Mouse (Mus musculus) CH12.LX (cell line): ENCODE results near the gene Cnpy3. TPM values are rescaled to one million over a fixed set of nuclear protein-coding genes. Genes with fewer than 3 reads are reported as not detected.

ENCODE experiments used
- DNase-seq: peaks from one replicate; pipeline ENCODE4 v3.0.0-alpha.2; 2013; ENCODE audit errors: extremely low read depth
- H3K27ac ChIP-seq: 2 replicates; pipeline ENCODE4 v1.5.1; 2012; ENCODE audit warnings: low read depth, mild to moderate bottlenecking, control low read depth, moderate library complexity; ENCODE audit not compliant: insufficient read depth
- H3K27me3 ChIP-seq: replicated peaks from 2 replicates; pipeline ENCODE3; 2012; ENCODE audit warnings: inconsistent platforms
- H3K36me3 ChIP-seq, 2 experiments: replicated peaks in 1 of 2; 2 replicates each; pipeline versions ENCODE3 to v1.6.1; 2012; ENCODE audit warnings: inconsistent platforms in 1 of 2, low read length in 1 of 2, mild to moderate bottlenecking in 1 of 2, mixed read lengths in 1 of 2, moderate library complexity in 1 of 2; ENCODE audit not compliant: control insufficient read depth in 1 of 2, insufficient read depth in 1 of 2
- H3K4me1 ChIP-seq, 2 experiments: 2 replicates each; pipeline ENCODE4 v1.6.1; 2012; ENCODE audit warnings: inconsistent platforms in 1 of 2, moderate library complexity in 1 of 2; ENCODE audit not compliant: insufficient read depth in 2 of 2, control insufficient read depth in 1 of 2
- H3K4me2 ChIP-seq: 2 replicates; pipeline ENCODE4 v1.6.1; 2012; ENCODE audit warnings: low read depth, mild to moderate bottlenecking, control low read depth; ENCODE audit not compliant: poor library complexity, insufficient read depth, severe bottlenecking
- H3K4me3 ChIP-seq, 3 experiments: fragments of 150-350 bp in 1 of 3; sonication (generic) in 1 of 3; replicated peaks in 1 of 3; 2 replicates each; pipeline versions ENCODE3 to v1.5.1; 2011 to 2012; ENCODE audit warnings: low read depth in 2 of 3, low read length in 2 of 3, mild to moderate bottlenecking in 2 of 3, moderate library complexity in 2 of 3, control low read depth in 1 of 3, improper control_type of control experiment in 1 of 3, inconsistent platforms in 1 of 3, mixed read lengths in 1 of 3; ENCODE audit not compliant: poor library complexity in 1 of 3
- H3K79me2 ChIP-seq: replicated peaks from 2 replicates; pipeline ENCODE4 v1.6.1; 2012; ENCODE audit warnings: mild to moderate bottlenecking, moderate library complexity; ENCODE audit not compliant: control insufficient read depth, poor library complexity, insufficient read depth, severe bottlenecking; ENCODE audit errors: extremely low read depth
- H3K9ac ChIP-seq: 2 replicates; pipeline ENCODE4 v1.6.1; 2012; ENCODE audit warnings: low read depth, mild to moderate bottlenecking, control low read depth, moderate library complexity; ENCODE audit not compliant: insufficient read depth
- H3K9me3 ChIP-seq: replicated peaks from 2 replicates; pipeline ENCODE3; 2012; ENCODE audit warnings: low read length, inconsistent platforms, mixed read lengths
- BHLHE40 ChIP-seq: IDR thresholded peaks from 2 replicates; pipeline ENCODE4 v1.6.1; 2011; ENCODE audit warnings: mild to moderate bottlenecking, low read depth, low read length, improper control_type of control experiment
- CHD1 ChIP-seq: IDR thresholded peaks from 2 replicates; pipeline ENCODE4 v1.6.1; 2012; ENCODE audit warnings: low read depth, low read length, improper control_type of control experiment, inconsistent platforms
- CHD2 ChIP-seq: IDR thresholded peaks from 2 replicates; pipeline ENCODE4 v1.6.1; 2011; ENCODE audit warnings: low read length, improper control_type of control experiment
- E2F4 ChIP-seq: IDR thresholded peaks from 2 replicates; pipeline ENCODE4 v1.6.1; 2011; ENCODE audit warnings: low read depth, low read length, improper control_type of control experiment; ENCODE audit not compliant: insufficient replicate concordance
- HCFC1 ChIP-seq: IDR thresholded peaks from 2 replicates; pipeline ENCODE4 v1.6.1; 2012; ENCODE audit warnings: low read depth, mild to moderate bottlenecking, inconsistent platforms, low read length, improper control_type of control experiment
- IRF4 ChIP-seq: IDR thresholded peaks from 2 replicates; pipeline ENCODE4 v1.6.1; 2014; ENCODE audit warnings: low read depth, mild to moderate bottlenecking, inconsistent platforms, low read length, improper control_type of control experiment
- JUND ChIP-seq: conservative IDR thresholded peaks from 2 replicates; pipeline ENCODE4 v1.6.1; 2011; ENCODE audit warnings: low read depth, low read length, improper control_type of control experiment
- KAT2A ChIP-seq: IDR thresholded peaks from 2 replicates; pipeline ENCODE4 v1.6.1; 2012; ENCODE audit warnings: low read length, improper control_type of control experiment, inconsistent platforms; ENCODE audit not compliant: insufficient replicate concordance
- MEF2A ChIP-seq: IDR thresholded peaks from 2 replicates; pipeline ENCODE4 v1.6.1; 2014; ENCODE audit warnings: low read depth, mild to moderate bottlenecking, inconsistent platforms, low read length, improper control_type of control experiment, borderline replicate concordance
- MXI1 ChIP-seq: IDR thresholded peaks from 2 replicates; pipeline ENCODE4 v1.6.1; 2011; ENCODE audit warnings: mild to moderate bottlenecking, low read depth, low read length, improper control_type of control experiment
- NELFE ChIP-seq: IDR thresholded peaks from 2 replicates; pipeline ENCODE4 v1.6.1; 2011; ENCODE audit warnings: low read depth, low read length, improper control_type of control experiment
- PAX5 ChIP-seq: IDR thresholded peaks from 2 replicates; pipeline ENCODE4 v1.6.1; 2012; ENCODE audit warnings: low read length, inconsistent platforms, mixed read lengths
- RAD21 ChIP-seq: IDR thresholded peaks from 2 replicates; pipeline ENCODE4 v1.6.1; 2011; ENCODE audit warnings: low read depth, mild to moderate bottlenecking, low read length, improper control_type of control experiment, moderate library complexity
- RCOR1 ChIP-seq: conservative IDR thresholded peaks from 2 replicates; pipeline ENCODE4 v1.6.1; 2012; ENCODE audit warnings: low read depth, mild to moderate bottlenecking, inconsistent platforms, low read length, improper control_type of control experiment
- SMC3 ChIP-seq: IDR thresholded peaks from 2 replicates; pipeline ENCODE4 v1.6.1; 2011; ENCODE audit warnings: low read depth, low read length, improper control_type of control experiment
- TCF12 ChIP-seq: IDR thresholded peaks from 2 replicates; pipeline ENCODE4 v1.6.1; 2014; ENCODE audit warnings: low read depth, mild to moderate bottlenecking, inconsistent platforms, low read length, improper control_type of control experiment
- USF1 ChIP-seq: IDR thresholded peaks from 2 replicates; pipeline ENCODE4 v1.6.1; 2014; ENCODE audit warnings: low read depth, mild to moderate bottlenecking, inconsistent platforms, low read length, improper control_type of control experiment
- ZC3H11A ChIP-seq: IDR thresholded peaks from 2 replicates; pipeline ENCODE4 v1.6.1; 2012; ENCODE audit warnings: low read depth, mild to moderate bottlenecking, inconsistent platforms, low read length, improper control_type of control experiment
- ZNF384 ChIP-seq: IDR thresholded peaks from 2 replicates; pipeline ENCODE4 v1.6.1; 2012; ENCODE audit warnings: low read depth, low read length, improper control_type of control experiment, inconsistent platforms
- dilution Hi-C: fragments of 300-500 bp; cut with MboI; formaldehyde crosslinking; loops from 2 replicates; pipeline ENCODE4 v1.14.3; 2020; ENCODE audit warnings: low sequenced_read_pairs; ENCODE audit not compliant: extremely low pct_unique_long_range_greater_than_20kb, extremely low pct_ligation_motif_present
- in situ Hi-C: fragments of 300-500 bp; cut with MboI; formaldehyde crosslinking; loops from 3 replicates; pipeline ENCODE4 v1.14.3; 2019; ENCODE audit warnings: low sequenced_read_pairs, low pct_ligation_motif_present, low pct_unique_long_range_greater_than_20kb, mixed read lengths
- polyA plus RNA-seq: library from polyadenylated mRNA; unstranded; fragments of >175 nt; gene quantifications from 2 replicates; pipeline ENCODE4 v1.2.1, GENCODE M21; 2012; ENCODE audit warnings: low read depth; ENCODE audit not compliant: insufficient read length
- total RNA-seq, 2 experiments: library from RNA; depleted of rRNA; stranded (reverse); fragments of 300-350 nt in 1 of 2; fragments of >200 nt in 1 of 2; gene quantifications; 2 replicates each; pipeline ENCODE4 v1.2.3; 2012 to 2014

Gene Cnpy3
- total and polyA plus RNA-seq, 3 experiments, result 78.6 to 102 (median 94.8) TPM

DNA sequence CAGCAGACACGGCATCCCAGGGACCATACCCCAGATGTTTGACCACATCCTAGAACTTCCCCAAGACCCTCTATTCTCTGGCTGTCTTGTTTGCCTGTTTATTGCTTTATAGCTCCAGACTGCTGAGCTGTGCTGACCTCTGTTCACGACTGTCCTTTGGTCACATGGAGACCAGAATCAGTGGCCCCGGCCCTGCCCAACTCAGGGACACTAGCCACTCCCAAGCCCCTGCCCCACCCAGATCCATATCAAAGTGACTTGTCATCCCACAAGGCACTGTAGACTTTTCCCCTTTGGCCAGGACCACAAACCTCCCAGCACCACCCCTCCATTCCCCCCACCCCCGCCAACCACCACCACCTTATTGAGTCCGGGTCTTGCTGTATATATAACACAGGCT lies 52.8 kb downstream of the Cnpy3 start:
- no peak overlapping the region for H3K9ac ChIP-seq
- H3K4me2 ChIP-seq, result no peak overlapping the region
- peaks cover 11 to 24% of the 10 kb centered on the region in 2 experiments for H3K4me1 ChIP-seq
- H3K36me3 ChIP-seq, result peaks cover 8 to 66% of the 10 kb centered on the region in 2 experiments
- dilution Hi-C loops, result no loop called here
- H3K9me3 ChIP-seq, result no peaks in the 10 kb centered on the region
- no peak for DNase-seq
- TF ChIP-seq NELFE, result no peak
- no peak for TF ChIP-seq MEF2A
- TF ChIP-seq ZNF384, result no peak
- TF ChIP-seq PAX5, result no peak
- no peak for TF ChIP-seq USF1
- TF ChIP-seq IRF4, result no peak
- no peak for TF ChIP-seq RAD21
- TF ChIP-seq HCFC1, result no peak
- no peak for TF ChIP-seq ZC3H11A
- no peak for TF ChIP-seq TCF12
- H3K27me3 ChIP-seq, result no peaks in the 10 kb centered on the region
- peaks cover 10% of the 10 kb centered on the region for H3K79me2 ChIP-seq
- H3K27ac ChIP-seq, result no peak overlapping the region
- no peak overlapping the region for H3K4me3 ChIP-seq
- in situ Hi-C loops, result no loop called here

DNA sequence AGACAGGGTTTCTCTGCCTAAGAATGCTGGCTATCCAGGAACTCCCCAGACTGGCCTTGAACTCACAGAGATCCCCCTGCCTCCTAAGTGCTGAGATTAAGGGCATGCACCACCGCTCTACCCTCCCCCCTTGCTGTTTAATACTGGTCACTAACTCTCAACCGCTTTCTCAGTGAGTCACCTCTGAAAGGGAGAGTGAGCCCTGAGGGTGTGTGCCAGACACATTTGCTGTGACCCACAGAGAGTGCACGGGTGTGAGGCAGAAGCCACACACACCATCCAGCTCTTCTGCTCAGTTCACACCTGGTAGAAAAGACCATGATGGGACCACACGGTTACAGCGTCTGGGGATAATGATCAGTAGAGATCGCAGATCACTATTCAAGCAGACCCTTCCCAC lies 53.5 kb downstream of the Cnpy3 start:
- H3K79me2 ChIP-seq, result peaks cover 3% of the 10 kb centered on the region; the same call in 1 of the 2 replicates
- no peak for DNase-seq
- H3K36me3 ChIP-seq, result peaks cover 8 to 70% of the 10 kb centered on the region in 2 experiments
- dilution Hi-C loops (no loop called here), in situ Hi-C loops (no loop called here)
- no peak overlapping the region for H3K27ac ChIP-seq
- H3K4me3 ChIP-seq, result no peak overlapping the region
- TF ChIP-seq CHD1 (no peak), MXI1 (no peak), RCOR1 (no peak), PAX5 (no peak), E2F4 (no peak), RAD21 (no peak), USF1 (no peak), NELFE (no peak), JUND (no peak), SMC3 (no peak), ZC3H11A (no peak), BHLHE40 (no peak), CHD2 (no peak), HCFC1 (no peak), KAT2A (no peak), ZNF384 (no peak)
- H3K27me3 ChIP-seq, result no peaks in the 10 kb centered on the region
- H3K4me1 ChIP-seq, result peaks cover 8 to 19% of the 10 kb centered on the region in 2 experiments
- H3K9ac ChIP-seq, result no peak overlapping the region
- H3K9me3 ChIP-seq, result no peaks in the 10 kb centered on the region
- H3K4me2 ChIP-seq, result no peak overlapping the region
